Mouse (Mus musculus) lung, adult 2 months (tissue): ENCODE measurements around the gene Rfc2. TPM values are rescaled to one million over a fixed set of nuclear protein-coding genes. Genes with fewer than 3 reads are reported as not detected.
A peak's percentile ranks its signal among the peaks of the same experiment; 100 is the strongest.

Experiments
- DNase-seq: peaks from one replicate; pipeline ENCODE4 v3.0.0; 2022
- H3K4me1 ChIP-seq: fragments of 200-500 bp; 2 replicates; pipeline ENCODE4 v1.6.1; 2011; ENCODE audit warnings: low read length; ENCODE audit not compliant: control insufficient read depth, insufficient read depth
- H3K4me3 ChIP-seq: fragments of 200-500 bp; replicated peaks from 2 replicates; pipeline ENCODE3; 2011; ENCODE audit warnings: low read depth, mild to moderate bottlenecking, control low read depth, low read length; ENCODE audit errors: extremely low read depth
- CTCF ChIP-seq: fragments of 200-500 bp; IDR thresholded peaks from 2 replicates; pipeline ENCODE4 v1.5.1; 2011; ENCODE audit warnings: mild to moderate bottlenecking, low read length, control low read depth; ENCODE audit not compliant: insufficient read depth
- POLR2A ChIP-seq: fragments of 200-500 bp; IDR thresholded peaks from 2 replicates; pipeline ENCODE4 v1.6.1; 2011; ENCODE audit warnings: low read depth, mild to moderate bottlenecking, control low read depth, low read length, borderline replicate concordance; ENCODE audit errors: extremely low read depth
- WGBS: fragments of 180-500 bp; shearing (Covaris S2); methylation state at CpG from one replicate; pipeline ENCODE4 v1.1.7; 2018; 5-methylcytosine and 5-hydroxymethylcytosine counted together
- polyA plus RNA-seq: library from polyadenylated mRNA; depleted of rRNA; stranded (reverse); fragments of >200 nt; gene quantifications from 2 replicates; pipeline ENCODE4 v1.2.3, GENCODE M21; 2012

Rfc2 gene
- polyA plus RNA-seq, 1 experiment: 58.3 TPM

DNA sequence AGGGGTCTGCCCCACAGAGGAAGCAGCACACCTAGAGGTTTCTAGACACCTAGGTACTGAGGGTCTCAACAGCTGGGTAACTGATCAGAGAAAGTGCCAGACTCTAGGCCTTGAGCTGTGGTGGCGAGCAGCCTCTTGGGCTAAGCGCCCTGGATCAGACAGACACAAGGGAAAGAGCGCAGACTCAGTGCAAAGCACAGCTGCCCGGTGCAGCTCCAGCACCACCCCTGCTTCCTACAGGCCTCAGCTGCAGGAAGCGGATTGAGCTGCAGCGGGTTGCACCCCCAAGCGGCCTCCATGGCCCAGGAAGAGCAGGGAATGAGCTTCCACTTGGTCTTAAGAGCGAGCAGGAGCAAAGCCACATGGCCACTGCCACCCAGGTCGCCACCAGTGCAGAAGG is 39.3 kb downstream of the Rfc2 start:
- DNase-seq: no peak
- TF ChIP-seq CTCF (no peak), POLR2A (no peak)
- Histone ChIP-seq H3K4me1 (no peaks in the 10 kb centered on the region), H3K4me3 (no peak overlapping the region)
- 84% methylated on average over 9 of the region's 9 CpGs for WGBS

DNA sequence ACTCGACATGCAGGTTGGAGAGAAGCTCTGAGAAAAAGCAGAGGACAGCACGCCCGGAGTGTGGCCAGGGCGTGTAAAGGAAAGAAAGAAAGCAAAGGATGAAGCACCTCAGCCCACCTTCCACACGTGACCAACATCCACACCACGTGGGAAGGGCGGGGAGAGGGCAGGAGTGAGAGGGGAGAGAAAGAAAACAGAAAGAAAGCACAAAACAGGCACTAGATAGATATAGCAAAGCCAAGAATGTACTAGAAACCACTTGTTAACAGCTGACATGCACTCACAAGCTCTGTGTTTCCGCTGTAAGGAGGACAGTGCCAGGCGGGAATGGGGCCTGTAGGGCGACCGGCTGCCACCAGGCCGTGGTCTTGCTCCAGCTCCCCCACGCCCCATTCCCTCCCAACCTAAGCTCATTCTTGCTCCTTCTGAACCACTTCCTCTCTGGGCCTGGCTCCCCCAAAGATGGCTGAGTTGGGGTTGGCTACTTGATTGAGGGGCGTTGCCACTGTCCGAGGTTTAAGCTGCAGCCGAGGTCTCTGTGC is 40.0 kb downstream of the Rfc2 start:
- WGBS: 75% methylated on average over 16 of the region's 16 CpGs
- TF ChIP-seq POLR2A: no peak
- TF ChIP-seq CTCF: no peak
- H3K4me1 ChIP-seq: no peaks in the 10 kb centered on the region
- no peak overlapping the region for H3K4me3 ChIP-seq
- no peak for DNase-seq

DNA sequence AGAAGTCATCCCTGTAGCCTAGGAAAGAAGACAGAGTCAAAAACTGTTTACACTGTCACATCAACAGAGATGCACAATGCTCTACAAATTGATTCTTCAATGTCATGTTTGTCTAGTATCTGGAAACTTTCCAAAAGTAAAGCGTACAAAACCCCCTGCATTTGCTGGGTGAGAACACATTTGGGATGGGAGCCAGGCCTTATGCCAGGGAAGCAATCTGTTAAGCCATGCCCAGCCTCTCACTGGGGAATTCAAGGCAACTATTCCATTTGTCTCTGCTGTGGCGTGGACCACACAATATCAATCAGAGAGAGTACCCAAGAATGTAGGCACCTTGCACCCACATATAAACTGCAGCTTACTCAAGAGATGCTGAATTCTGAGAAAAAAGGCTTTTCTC is 40.9 kb downstream of the Rfc2 start:
- H3K4me1 ChIP-seq: 0 out of 2 replicates have a peak, but pooled peaks cover 3% of the 10 kb centered on the region
- 47% methylated on average over 2 of the region's 2 CpGs for WGBS
- no peak overlapping the region for H3K4me3 ChIP-seq
- DNase-seq: no peak
- no peak for TF ChIP-seq POLR2A
- TF ChIP-seq CTCF: no peak

DNA sequence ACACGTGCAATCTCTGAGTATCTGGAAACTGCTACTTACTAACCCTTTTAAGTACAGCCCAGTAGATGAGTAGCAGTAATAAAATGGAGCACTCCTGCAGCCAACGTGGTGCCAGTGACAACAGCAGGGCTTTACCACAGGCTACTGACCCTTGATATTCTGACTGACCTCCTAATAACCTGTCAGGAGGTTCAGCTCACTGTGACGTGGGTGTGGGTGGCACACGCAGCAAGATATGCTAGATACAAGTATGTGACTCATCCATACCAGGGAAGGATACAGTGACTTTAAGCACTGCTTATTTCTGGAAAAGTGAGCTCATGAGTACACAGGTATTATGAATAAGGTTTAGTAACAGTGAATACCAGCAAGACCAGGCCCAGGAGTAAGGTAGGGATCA is 48.3 kb downstream of the Rfc2 start:
- DNase-seq: no peak
- H3K4me1 ChIP-seq: peaks cover 36% of the 10 kb centered on the region
- TF ChIP-seq POLR2A (no peak), CTCF (no peak)
- H3K4me3 ChIP-seq: no peak overlapping the region
- WGBS: 41% methylated on average over 4 of the region's 4 CpGs

DNA sequence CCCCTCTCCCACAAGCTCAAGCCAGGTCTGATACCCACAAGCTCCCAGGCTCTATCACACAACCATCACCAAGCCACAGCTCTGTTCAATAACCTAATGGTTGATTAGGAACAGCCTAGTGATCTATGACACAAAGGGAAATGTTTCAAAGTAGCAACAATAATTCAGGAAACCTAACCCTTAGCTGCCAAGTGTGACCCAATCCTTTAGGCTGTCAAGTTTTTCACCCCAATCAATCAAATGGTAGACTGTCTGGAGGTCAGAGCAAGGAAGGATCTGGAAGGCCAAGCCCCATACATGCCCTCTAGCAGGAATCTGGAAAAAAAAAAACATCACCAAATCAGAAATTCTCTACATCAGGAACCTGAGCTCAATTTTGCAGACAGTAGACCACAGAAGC is 49.7 kb downstream of the Rfc2 start:
- DNase-seq: no peak
- Histone ChIP-seq H3K4me3 (no peak overlapping the region), H3K4me1 (peaks cover 44% of the 10 kb centered on the region)
- no peak for TF ChIP-seq CTCF
- no peak for TF ChIP-seq POLR2A

DNA sequence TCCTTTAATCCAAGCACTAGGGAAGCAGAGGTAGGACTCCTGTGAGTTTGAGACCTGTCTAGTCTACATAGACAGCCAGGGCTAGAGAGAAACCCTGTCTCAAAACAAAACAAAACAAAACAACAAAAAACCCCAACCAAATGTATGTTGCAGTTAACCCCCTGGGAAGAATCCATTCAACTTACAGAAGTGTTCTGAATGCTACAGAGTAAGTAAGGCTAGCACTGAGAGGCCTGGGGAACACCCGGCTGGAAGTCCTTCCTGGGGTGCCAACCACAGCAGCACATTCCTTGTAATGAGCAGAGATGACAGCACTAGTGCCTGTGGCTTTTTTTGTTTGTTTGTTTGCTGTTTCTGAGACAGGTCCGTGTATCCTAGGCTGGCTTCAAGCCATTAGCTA is 51.7 kb downstream of the Rfc2 start:
- WGBS: 26% methylated on average over 2 of the region's 2 CpGs
- Histone ChIP-seq H3K4me3 (no peak overlapping the region), H3K4me1 (peaks cover 50% of the 10 kb centered on the region)
- TF ChIP-seq CTCF (no peak), POLR2A (no peak)
- DNase-seq: no peak

DNA sequence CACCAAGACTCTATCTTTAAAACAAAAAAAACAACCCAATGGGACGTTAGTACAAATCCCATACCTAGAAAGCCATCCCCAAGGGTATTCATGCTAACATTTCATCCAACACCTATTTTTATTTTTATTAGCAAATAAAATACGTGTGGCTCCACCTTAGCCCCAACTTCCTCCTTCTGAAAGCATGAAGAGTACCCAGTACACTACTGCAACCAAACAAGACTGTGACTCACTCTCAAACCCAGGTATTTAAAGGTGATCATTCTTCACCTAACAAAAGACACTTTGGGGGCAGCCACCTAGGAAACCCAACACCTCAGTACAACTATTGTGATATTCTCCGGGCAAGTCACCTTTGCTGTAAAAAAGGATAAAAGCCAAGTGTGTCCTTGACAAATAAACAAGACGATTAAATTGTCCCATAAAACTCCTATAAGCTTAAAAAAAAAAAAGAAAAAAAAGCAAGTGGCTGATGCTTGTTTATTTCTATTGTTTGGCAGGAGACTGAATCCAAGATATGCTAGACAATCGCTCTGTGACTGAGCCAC is 56.7 kb downstream of the Rfc2 start:
- TF ChIP-seq CTCF: no peak
- no peak for TF ChIP-seq POLR2A
- peaks cover 30% of the 10 kb centered on the region for H3K4me1 ChIP-seq
- peak overlapping the region; percentile 78 for H3K4me3 ChIP-seq
- no peak for DNase-seq
- WGBS: 5% methylated on average over 5 of the region's 5 CpGs

DNA sequence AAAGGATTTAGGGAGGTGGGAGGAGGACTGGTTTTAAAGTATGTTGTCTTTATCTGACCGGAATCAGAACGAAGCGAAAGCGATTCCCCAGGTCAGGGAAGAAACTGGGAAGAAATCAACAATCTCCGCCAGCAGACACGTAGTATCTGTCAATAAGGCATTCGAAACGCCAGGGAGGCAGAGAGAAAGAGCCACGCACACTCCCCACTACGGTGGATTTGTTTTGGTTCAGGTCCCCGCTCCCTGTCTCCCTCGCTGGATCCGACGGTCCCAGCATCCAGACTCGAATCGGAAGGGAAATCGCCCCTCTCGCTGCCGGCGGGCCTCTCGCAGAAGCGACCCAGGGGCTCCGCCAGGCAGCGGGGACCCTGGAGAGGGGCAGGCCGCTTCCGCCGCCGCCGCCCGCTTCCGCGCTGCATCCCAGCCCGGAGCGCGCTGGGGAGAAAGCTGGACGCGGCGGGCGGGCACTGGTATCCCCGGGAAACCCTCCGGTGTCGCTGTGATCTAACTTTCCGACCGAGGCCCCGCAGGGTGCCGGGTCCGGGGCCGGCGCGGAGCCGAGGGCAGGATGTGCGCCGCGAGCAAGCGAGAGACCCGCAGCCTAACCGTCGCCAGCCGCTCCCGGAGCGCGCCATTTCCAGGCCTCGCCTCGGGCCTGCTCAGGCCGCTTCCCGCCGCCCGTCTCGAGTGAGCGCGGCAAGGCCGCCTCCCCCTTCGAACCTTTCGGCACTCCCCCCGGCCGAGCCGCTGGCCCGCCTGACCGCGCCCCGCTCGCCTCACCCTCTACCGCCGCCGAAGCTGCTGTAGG is 57.5 kb downstream of the Rfc2 start:
- Histone ChIP-seq H3K4me1 (peaks cover 29% of the 10 kb centered on the region), H3K4me3 (peak overlapping the region; percentile 78)
- under 1% methylated on average over 83 of the region's 85 CpGs for WGBS
- peak; percentile 40 for DNase-seq
- no peak for TF ChIP-seq CTCF
- TF ChIP-seq POLR2A: peak; percentile 15; the same call in 1 of the 2 replicates

DNA sequence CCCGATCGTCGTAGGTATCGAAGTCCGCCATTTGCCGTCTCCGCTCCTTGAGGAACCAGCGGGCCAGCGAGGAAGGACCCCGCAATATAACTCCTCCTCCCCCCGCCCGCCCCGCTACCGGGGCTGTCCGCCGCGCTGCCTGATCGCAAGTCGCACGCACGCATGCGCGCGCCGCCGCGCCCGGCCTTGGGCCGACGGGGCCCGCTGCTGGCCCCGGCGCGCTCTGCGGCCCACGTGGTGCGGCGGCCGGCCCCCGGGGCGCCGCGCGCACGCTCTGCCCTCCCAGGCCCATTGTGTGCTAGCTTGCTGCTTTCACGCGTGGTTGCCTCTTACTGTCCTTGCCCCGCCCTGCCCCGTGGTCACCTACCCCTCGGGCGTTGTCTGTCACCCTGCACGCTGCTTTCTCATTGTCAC is 58.1 kb downstream of the Rfc2 start, which contains the start of gene Eif4h:
TSS of gene Eif4h (minus strand) at position 222 of the 414 bp plus-strand sequence.
- Histone ChIP-seq H3K4me3 (peak within 1 kb of the TSS; percentile 85), H3K4me1 (peaks cover 31% of the 10 kb centered on the region)
- peak; percentile 95 for DNase-seq
- peak; percentile 96 for TF ChIP-seq POLR2A
- TF ChIP-seq CTCF: no peak
- under 1% methylated on average over 52 of the region's 52 CpGs for WGBS

DNA sequence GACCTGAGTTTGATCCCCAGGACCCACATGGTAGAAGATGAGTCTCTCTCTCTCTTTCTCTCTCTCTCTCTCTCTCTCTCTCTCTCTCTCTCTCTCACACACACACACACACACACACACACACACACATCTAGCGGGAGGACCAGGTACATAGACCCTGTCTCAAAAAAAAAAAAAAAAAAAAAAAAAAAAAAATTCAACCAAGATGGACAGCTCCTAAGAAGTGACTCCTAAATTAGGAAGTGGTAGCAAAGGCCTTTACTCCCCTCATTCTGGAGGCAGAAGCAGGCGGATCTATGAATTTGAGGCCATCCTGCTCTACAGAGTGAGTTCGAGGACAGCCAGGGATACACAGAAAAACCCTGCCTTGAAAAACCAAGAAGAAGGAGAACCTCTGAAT is 59.2 kb downstream of the Rfc2 start:
- H3K4me1 ChIP-seq: peaks cover 30% of the 10 kb centered on the region
- no peak overlapping the region for H3K4me3 ChIP-seq
- TF ChIP-seq POLR2A (no peak), CTCF (no peak)
- no peak for DNase-seq
- WGBS: 91% methylated on average over 2 of the region's 3 CpGs
